Mouse (Mus musculus) cerebellum, adult 2 months (tissue): ENCODE results near the gene Yars. TPM values are rescaled to one million over a fixed set of nuclear protein-coding genes. Genes with fewer than 3 reads are reported as not detected.

Source experiments
- DNase-seq, 2 experiments: peaks; one replicate each; pipeline ENCODE4 v3.0.0; 2021
- H3K27ac ChIP-seq: fragments of 200-500 bp; 2 replicates; pipeline ENCODE4 v1.5.1; 2012; ENCODE audit warnings: low read length, control low read depth, inconsistent platforms; ENCODE audit not compliant: insufficient read depth
- H3K27me3 ChIP-seq: fragments of 200-500 bp; 2 replicates; pipeline ENCODE4 v1.6.1; 2012; ENCODE audit warnings: inconsistent platforms, mild to moderate bottlenecking, low read length, moderate library complexity; ENCODE audit not compliant: control insufficient read depth, insufficient read depth
- H3K4me1 ChIP-seq: fragments of 200-500 bp; 2 replicates; pipeline ENCODE4 v1.6.1; 2011; ENCODE audit warnings: low read length; ENCODE audit not compliant: control insufficient read depth, insufficient read depth
- H3K4me3 ChIP-seq: fragments of 200-500 bp; replicated peaks from 2 replicates; pipeline ENCODE3; 2011; ENCODE audit warnings: mild to moderate bottlenecking, low read depth, low read length, control low read depth; ENCODE audit not compliant: insufficient read depth
- CTCF ChIP-seq: fragments of 200-500 bp; IDR thresholded peaks from 2 replicates; pipeline ENCODE4 v1.5.1; 2011; ENCODE audit warnings: low read depth, mild to moderate bottlenecking, control low read depth, low read length, moderate library complexity, borderline replicate concordance; ENCODE audit not compliant: insufficient read depth
- POLR2A ChIP-seq: fragments of 200-500 bp; IDR thresholded peaks from 2 replicates; pipeline ENCODE4 v1.6.1; 2011; ENCODE audit warnings: low read length, control low read depth, borderline replicate concordance; ENCODE audit not compliant: insufficient read depth
- WGBS: fragments of 180-500 bp; shearing (Covaris S2); methylation state at CpG from one replicate; pipeline ENCODE4 v1.1.7; 2018; 5-methylcytosine and 5-hydroxymethylcytosine counted together
- polyA plus RNA-seq: library from polyadenylated mRNA; depleted of rRNA; stranded (reverse); fragments of >200 nt; gene quantifications from 2 replicates; pipeline ENCODE4 v1.2.3, GENCODE M21; 2012

Gene Yars
- polyA plus RNA-seq, 1 experiment: 104 TPM

DNA sequence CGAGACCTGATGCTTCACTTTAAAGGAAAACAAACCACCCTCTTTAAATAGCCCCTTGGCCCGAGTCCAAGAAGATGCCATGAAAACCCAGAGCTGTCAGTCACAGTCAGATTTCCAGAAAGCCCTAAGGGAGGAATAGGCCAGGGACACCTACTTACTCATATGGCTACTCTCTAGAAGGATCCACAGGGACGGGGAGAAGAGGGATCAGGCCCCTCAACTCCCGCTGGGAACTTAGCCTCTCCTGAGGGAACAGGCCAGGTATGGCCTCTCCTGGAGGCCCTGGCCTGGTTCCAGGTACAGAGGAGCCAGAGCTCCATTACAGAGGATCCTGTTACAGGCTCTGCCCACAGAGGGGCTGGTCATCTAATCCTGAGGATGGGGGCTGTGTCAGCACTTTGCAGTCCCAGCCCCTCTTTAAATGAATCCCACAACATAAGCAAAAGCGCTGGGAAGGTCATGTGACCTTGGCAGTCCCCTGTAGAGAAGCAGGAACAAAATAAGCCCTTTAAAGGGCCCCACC is 36.9 kb downstream of the Yars start:
- DNase-seq: peak in 1 of 2 experiments; percentile 59
- 18% methylated on average over 5 of the region's 5 CpGs for WGBS
- Histone ChIP-seq H3K27me3 (no peaks in the 10 kb centered on the region), H3K4me3 (peak overlapping the region; percentile 55), H3K4me1 (peaks cover 64% of the 10 kb centered on the region), H3K27ac (peak overlapping the region; percentile 75)
- TF ChIP-seq POLR2A (no peak), CTCF (no peak)

GRCm38 (mm10) chr4:129227170-129227984 is 37.8 kb downstream of the Yars start:
- TF ChIP-seq POLR2A (peak; percentile 36; the same call in 1 of the 2 replicates), CTCF (no peak)
- peak; percentile 61 to 62 for DNase-seq
- WGBS: 10% methylated on average over 22 of the region's 22 CpGs
- Histone ChIP-seq H3K27ac (peak overlapping the region; percentile 75), H3K27me3 (no peaks in the 10 kb centered on the region), H3K4me3 (peak overlapping the region; percentile 55), H3K4me1 (peaks cover 64% of the 10 kb centered on the region)

DNA sequence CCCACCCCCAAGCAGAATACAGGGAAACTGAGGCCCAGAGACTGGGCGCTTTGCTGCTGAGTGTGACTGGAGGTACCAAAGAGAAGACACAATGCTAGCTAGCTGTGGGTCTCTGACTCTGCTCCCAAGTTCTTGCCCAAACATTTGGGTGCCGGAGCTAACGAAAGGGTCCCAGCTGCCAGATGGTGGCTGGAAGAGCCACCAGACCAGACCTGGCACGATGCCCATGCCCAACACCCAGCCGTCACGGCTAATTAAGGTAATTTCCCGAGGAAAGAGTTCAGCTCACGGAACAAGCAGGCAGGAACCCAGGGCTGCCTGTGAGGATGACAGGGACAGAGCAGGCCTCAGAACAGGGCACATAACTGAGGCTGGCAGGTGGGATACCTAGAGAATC is 38.4 kb downstream of the Yars start:
- H3K4me3 ChIP-seq: peak overlapping the region; percentile 55
- TF ChIP-seq CTCF (no peak), POLR2A (no peak)
- DNase-seq: peak in 1 of 2 experiments; percentile 57
- H3K27me3 ChIP-seq: no peaks in the 10 kb centered on the region
- peaks cover 59% of the 10 kb centered on the region for H3K4me1 ChIP-seq
- WGBS: 5% methylated on average over 8 of the region's 8 CpGs
- peak overlapping the region; percentile 55 for H3K27ac ChIP-seq

- Histone ChIP-seq H3K4me1 (peaks cover 40% of the 10 kb centered on the region), H3K27ac (no peak overlapping the region), H3K4me3 (no peak overlapping the region), H3K27me3 (no peaks in the 10 kb centered on the region)
- TF ChIP-seq POLR2A (no peak), CTCF (no peak)
- no peak for DNase-seq
- WGBS: 74% methylated on average over 8 of the region's 8 CpGs
These were observed 41.4 kb downstream of the Yars start for GRCm38 (mm10) chr4:129230926-129231325.

DNA sequence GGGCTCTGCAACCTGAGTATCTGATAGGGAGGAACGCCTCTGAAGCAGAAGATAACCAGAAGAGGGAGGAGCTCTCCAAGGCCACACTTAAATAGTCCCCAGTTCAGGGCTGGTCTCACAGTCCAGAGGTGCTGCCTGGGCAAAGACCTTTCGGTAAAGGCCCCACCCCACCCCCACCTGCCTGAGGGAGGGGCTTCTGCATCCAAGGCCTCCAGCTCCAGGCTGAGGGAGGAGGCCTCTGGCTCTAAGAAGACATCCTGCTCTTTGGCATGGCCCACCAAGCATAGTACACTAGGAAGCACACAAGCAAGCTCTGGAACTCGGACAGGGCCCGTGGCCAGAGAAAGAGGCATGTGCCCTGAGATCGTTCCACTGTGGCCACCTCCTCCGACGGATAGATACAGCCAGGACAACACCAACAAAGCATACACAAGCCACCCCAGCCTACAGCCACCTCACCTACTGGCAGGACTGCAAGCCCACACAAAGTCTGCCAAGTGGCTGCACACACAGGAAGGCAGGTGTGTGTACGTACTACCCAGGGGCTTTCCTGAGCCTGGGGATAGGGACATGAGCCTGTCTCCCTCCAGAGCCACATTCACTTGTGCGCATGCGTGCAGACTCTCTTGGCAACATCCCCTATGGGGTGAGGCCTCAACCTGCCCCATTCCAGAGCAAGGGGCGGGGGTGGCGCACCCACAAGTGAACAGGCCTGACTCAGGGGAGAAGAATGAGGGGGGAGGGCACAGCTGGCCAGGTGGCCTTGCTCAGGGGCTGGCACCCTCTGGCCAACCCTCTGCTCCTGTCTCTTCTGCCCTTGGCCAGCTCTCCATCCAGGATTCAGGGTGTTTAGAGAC is 42.3 kb downstream of the Yars start:
- Histone ChIP-seq H3K4me3 (no peak overlapping the region), H3K27ac (0 out of 2 replicates have a peak overlapping the region, but pooled peaks have one; percentile 8), H3K27me3 (no peaks in the 10 kb centered on the region), H3K4me1 (peaks cover 36% of the 10 kb centered on the region)
- DNase-seq: peak in 1 of 2 experiments; percentile 25
- 37% methylated on average over 12 of the region's 12 CpGs for WGBS
- TF ChIP-seq CTCF (no peak), POLR2A (no peak)

GRCm38 (mm10) chr4:129232561-129233360 is 43.2 kb downstream of the Yars start:
- no peak for DNase-seq
- H3K4me3 ChIP-seq: no peak overlapping the region
- WGBS: 92% methylated on average over 9 of the region's 9 CpGs
- peaks cover 43% of the 10 kb centered on the region for H3K4me1 ChIP-seq
- H3K27ac ChIP-seq: no peak overlapping the region
- H3K27me3 ChIP-seq: no peaks in the 10 kb centered on the region
- no peak for TF ChIP-seq CTCF

- 83% methylated on average over 7 of the region's 7 CpGs for WGBS
- TF ChIP-seq POLR2A (no peak), CTCF (no peak)
- no peak overlapping the region for H3K27ac ChIP-seq
- no peak overlapping the region for H3K4me3 ChIP-seq
- peaks cover 34% of the 10 kb centered on the region for H3K4me1 ChIP-seq
- no peaks in the 10 kb centered on the region for H3K27me3 ChIP-seq
- no peak for DNase-seq
These were observed 44.9 kb downstream of the Yars start for GRCm38 (mm10) chr4:129234488-129234887.
